Mouse (Mus musculus): Measurements from ENCODE around the gene Gpr173.

- TF ChIP-seq CTCF (IDR thresholded peaks at IDR 0.05) = no peak
- no peak for TF ChIP-seq EP300 (IDR thresholded peaks at IDR 0.05)
Measured at GRCm38 (mm10) chrX:152366418-152366817, 2.1 kb downstream of the Gpr173 start.
